Mouse (Mus musculus): ENCODE data around the gene Slc26a6. TPM values are rescaled to one million over a fixed set of nuclear protein-coding genes. Genes with fewer than 3 reads are reported as not detected.

The Slc26a6 gene
- polyA plus RNA-seq, 1 experiment, result 38.2 TPM

- peaks cover 12% of the 10 kb centered on the region for H3K4me1 ChIP-seq (replicated peaks; ENCODE audit: control insufficient read depth, insufficient read depth, low read length)
- H3K27ac ChIP-seq (ENCODE audit: control insufficient read depth, insufficient read depth, low read length), result no peak overlapping the region
- no peak overlapping the region for H3K4me3 ChIP-seq (ENCODE audit: control insufficient read depth, insufficient read depth, low read length)
- TF ChIP-seq POLR2A (IDR thresholded peaks at IDR 0.05; ENCODE audit: control insufficient read depth, extremely low read depth, insufficient read depth, low read length, poor library complexity) (no peak), CTCF (IDR thresholded peaks at IDR 0.05; ENCODE audit: borderline replicate concordance, control insufficient read depth, extremely low read depth, insufficient read depth, low read length, poor library complexity) (no peak)
- DNase-seq, result no peak
- peaks cover 19% of the 10 kb centered on the region for H3K36me3 ChIP-seq (ENCODE audit: control insufficient read depth, insufficient read depth, low read length)
- WGBS, result 51% methylated on average over 6 of the region's 6 CpGs
- no peaks in the 10 kb centered on the region for H3K27me3 ChIP-seq (ENCODE audit: control insufficient read depth, insufficient read depth, low read length)
Measured at GRCm38 (mm10) chr9:108809723-108810122, 43.4 kb upstream of the Slc26a6 start.

- DNase-seq, result no peak
- WGBS, result 93% methylated on average over 5 of the region's 5 CpGs
Measured at GRCm38 (mm10) chr9:108810516-108810915, 42.6 kb upstream of the Slc26a6 start.

GRCm38 (mm10) chr9:108815557-108815956, 37.5 kb upstream of the Slc26a6 start:
- H3K4me3 ChIP-seq (ENCODE audit: control insufficient read depth, insufficient read depth, low read length), result no peak overlapping the region
- WGBS, result 94% methylated on average over 7 of the region's 7 CpGs
- no peaks in the 10 kb centered on the region for H3K4me1 ChIP-seq (replicated peaks; ENCODE audit: control insufficient read depth, insufficient read depth, low read length)
- TF ChIP-seq CTCF (IDR thresholded peaks at IDR 0.05; ENCODE audit: borderline replicate concordance, control insufficient read depth, extremely low read depth, insufficient read depth, low read length, poor library complexity) (no peak), POLR2A (IDR thresholded peaks at IDR 0.05; ENCODE audit: control insufficient read depth, extremely low read depth, insufficient read depth, low read length, poor library complexity) (no peak)
- DNase-seq, result no peak
- H3K36me3 ChIP-seq (ENCODE audit: control insufficient read depth, insufficient read depth, low read length), result no peaks in the 10 kb centered on the region
- no peaks in the 10 kb centered on the region for H3K27me3 ChIP-seq (ENCODE audit: control insufficient read depth, insufficient read depth, low read length)
- no peak overlapping the region for H3K27ac ChIP-seq (ENCODE audit: control insufficient read depth, insufficient read depth, low read length)

More at GRCm38 (mm10) chr9:108810516-108810915, 42.6 kb upstream of the Slc26a6 start:
- H3K36me3 ChIP-seq (ENCODE audit: control insufficient read depth, insufficient read depth, low read length), result peaks cover 11% of the 10 kb centered on the region
- no peak for TF ChIP-seq CTCF (IDR thresholded peaks at IDR 0.05; ENCODE audit: borderline replicate concordance, control insufficient read depth, extremely low read depth, insufficient read depth, low read length, poor library complexity)
- TF ChIP-seq POLR2A (IDR thresholded peaks at IDR 0.05; ENCODE audit: control insufficient read depth, extremely low read depth, insufficient read depth, low read length, poor library complexity), result no peak
- peaks cover 12% of the 10 kb centered on the region for H3K4me1 ChIP-seq (replicated peaks; ENCODE audit: control insufficient read depth, insufficient read depth, low read length)
- no peak overlapping the region for H3K27ac ChIP-seq (ENCODE audit: control insufficient read depth, insufficient read depth, low read length)
- H3K4me3 ChIP-seq (ENCODE audit: control insufficient read depth, insufficient read depth, low read length), result no peak overlapping the region
- H3K27me3 ChIP-seq (ENCODE audit: control insufficient read depth, insufficient read depth, low read length), result no peaks in the 10 kb centered on the region

GRCm38 (mm10) chr9:108819495-108819894, 33.6 kb upstream of the Slc26a6 start:
- no peak overlapping the region for H3K4me3 ChIP-seq (ENCODE audit: control insufficient read depth, insufficient read depth, low read length)
- no peaks in the 10 kb centered on the region for H3K36me3 ChIP-seq (ENCODE audit: control insufficient read depth, insufficient read depth, low read length)
- peak; percentile 48 for DNase-seq
- WGBS, result 64% methylated on average over 3 of the region's 3 CpGs
- no peak overlapping the region for H3K27ac ChIP-seq (ENCODE audit: control insufficient read depth, insufficient read depth, low read length)
- no peak for TF ChIP-seq POLR2A (IDR thresholded peaks at IDR 0.05; ENCODE audit: control insufficient read depth, extremely low read depth, insufficient read depth, low read length, poor library complexity)
- TF ChIP-seq CTCF (IDR thresholded peaks at IDR 0.05; ENCODE audit: borderline replicate concordance, control insufficient read depth, extremely low read depth, insufficient read depth, low read length, poor library complexity), result no peak
- no peaks in the 10 kb centered on the region for H3K4me1 ChIP-seq (replicated peaks; ENCODE audit: control insufficient read depth, insufficient read depth, low read length)
- peaks cover 4% of the 10 kb centered on the region for H3K27me3 ChIP-seq (ENCODE audit: control insufficient read depth, insufficient read depth, low read length)

GRCm38 (mm10) chr9:108820077-108820476, 33.0 kb upstream of the Slc26a6 start:
- peaks cover 7% of the 10 kb centered on the region for H3K27me3 ChIP-seq (ENCODE audit: control insufficient read depth, insufficient read depth, low read length)
- WGBS, result 62% methylated on average over 5 of the region's 5 CpGs
- no peak for TF ChIP-seq CTCF (IDR thresholded peaks at IDR 0.05; ENCODE audit: borderline replicate concordance, control insufficient read depth, extremely low read depth, insufficient read depth, low read length, poor library complexity)
- TF ChIP-seq POLR2A (IDR thresholded peaks at IDR 0.05; ENCODE audit: control insufficient read depth, extremely low read depth, insufficient read depth, low read length, poor library complexity), result no peak
- no peak overlapping the region for H3K27ac ChIP-seq (ENCODE audit: control insufficient read depth, insufficient read depth, low read length)
- no peak overlapping the region for H3K4me3 ChIP-seq (ENCODE audit: control insufficient read depth, insufficient read depth, low read length)
- H3K36me3 ChIP-seq (ENCODE audit: control insufficient read depth, insufficient read depth, low read length), result no peaks in the 10 kb centered on the region
- no peaks in the 10 kb centered on the region for H3K4me1 ChIP-seq (replicated peaks; ENCODE audit: control insufficient read depth, insufficient read depth, low read length)
- no peak for DNase-seq

GRCm38 (mm10) chr9:108824144-108824685, 28.9 kb upstream of the Slc26a6 start:
- H3K4me1 ChIP-seq (replicated peaks; ENCODE audit: control insufficient read depth, insufficient read depth, low read length), result peaks cover 12% of the 10 kb centered on the region; the same call in 1 of the 2 replicates
- peaks cover 14% of the 10 kb centered on the region for H3K27me3 ChIP-seq (ENCODE audit: control insufficient read depth, insufficient read depth, low read length)
- WGBS, result 12% methylated on average over 25 of the region's 25 CpGs
- H3K36me3 ChIP-seq (ENCODE audit: control insufficient read depth, insufficient read depth, low read length), result no peaks in the 10 kb centered on the region
- TF ChIP-seq POLR2A (IDR thresholded peaks at IDR 0.05; ENCODE audit: control insufficient read depth, extremely low read depth, insufficient read depth, low read length, poor library complexity) (no peak), CTCF (IDR thresholded peaks at IDR 0.05; ENCODE audit: borderline replicate concordance, control insufficient read depth, extremely low read depth, insufficient read depth, low read length, poor library complexity) (no peak)
- no peak overlapping the region for H3K4me3 ChIP-seq (ENCODE audit: control insufficient read depth, insufficient read depth, low read length)
- H3K27ac ChIP-seq (ENCODE audit: control insufficient read depth, insufficient read depth, low read length), result no peak overlapping the region
- no peak for DNase-seq
